Mouse (Mus musculus) intestine, embryonic 14.5 days (tissue): Measurements from ENCODE around the gene Ube2e1. TPM values are rescaled to one million over a fixed set of nuclear protein-coding genes. Genes with fewer than 3 reads are reported as not detected.

Experiments
- ATAC-seq: fragments of 200-750 bp; cut with Nextera tagmentation; replicated peaks from 2 replicates; pipeline ENCODE4 v1.8.0; 2017; ENCODE audit warnings: low read depth, moderate number of reproducible peaks, moderate TSS enrichment, moderate library complexity; ENCODE audit not compliant: low FRiP score, low TSS enrichment
- DNase-seq: peaks from one replicate; pipeline ENCODE4 v3.0.0-alpha.2; 2018; ENCODE audit warnings: low spot score
- H3K27ac ChIP-seq: fragments of 300-500 bp; sonication (generic); 2 replicates; pipeline ENCODE4 v1.5.1; 2014; ENCODE audit warnings: low read depth, mild to moderate bottlenecking, control low read depth
- H3K27me3 ChIP-seq: fragments of 300-500 bp; sonication (generic); replicated peaks from 2 replicates; pipeline ENCODE4 v1.6.1; 2014; ENCODE audit warnings: low read length, control low read depth; ENCODE audit not compliant: control insufficient read depth, insufficient read depth
- H3K36me3 ChIP-seq: fragments of 300-500 bp; sonication (generic); 2 replicates; pipeline ENCODE4 v1.6.1; 2014; ENCODE audit warnings: low read length, control low read depth; ENCODE audit not compliant: control insufficient read depth, insufficient read depth
- H3K4me1 ChIP-seq: fragments of 300-500 bp; sonication (generic); replicated peaks from 2 replicates; pipeline ENCODE4 v1.6.1; 2014; ENCODE audit warnings: low read length, control low read depth, mixed read lengths; ENCODE audit not compliant: control insufficient read depth, insufficient read depth
- H3K4me2 ChIP-seq: fragments of 300-500 bp; sonication (generic); 2 replicates; pipeline ENCODE4 v1.6.1; 2014; ENCODE audit warnings: low read length
- H3K4me3 ChIP-seq: fragments of 300-500 bp; sonication (generic); 2 replicates; pipeline ENCODE4 v1.5.1; 2014; ENCODE audit warnings: low read depth, low read length, control low read depth, mixed read lengths
- H3K9ac ChIP-seq: fragments of 300-500 bp; sonication (generic); 2 replicates; pipeline ENCODE4 v1.6.1; 2014; ENCODE audit warnings: mild to moderate bottlenecking, low read length
- H3K9me3 ChIP-seq: fragments of 300-500 bp; sonication (generic); 2 replicates; pipeline ENCODE4 v1.6.1; 2016; ENCODE audit warnings: low read length, control low read depth; ENCODE audit not compliant: control insufficient read depth
- WGBS: fragments of 180-500 bp; shearing (Covaris S2); extraction: QIAGEN DNeasy Blood & Tissue Kit; methylation state at CpG from one replicate; pipeline ENCODE4 v1.1.7; 2014; 5-methylcytosine and 5-hydroxymethylcytosine counted together
- polyA plus RNA-seq: library from polyadenylated mRNA; unstranded; fragments of >200 nt; fragmentation: Nextera tagmentation; extraction: Ambion mirVana; gene quantifications from 2 replicates; pipeline ENCODE4 v1.2.1, GENCODE M21; 2014

The Ube2e1 gene
- polyA plus RNA-seq, 1 experiment from 2014 or later = 46.4 TPM

GRCm38 (mm10) chr14:18233981-18234960, 97.4 kb downstream of the Ube2e1 start:
- H3K27ac ChIP-seq = no peak overlapping the region
- no peaks in the 10 kb centered on the region for H3K4me1 ChIP-seq
- no peaks in the 10 kb centered on the region for H3K27me3 ChIP-seq
- ATAC-seq (no peak), DNase-seq (no peak)
- no peak overlapping the region for H3K4me2 ChIP-seq
- H3K9me3 ChIP-seq = no peaks in the 10 kb centered on the region
- H3K36me3 ChIP-seq = no peaks in the 10 kb centered on the region
- no peak overlapping the region for H3K4me3 ChIP-seq
- WGBS = 53% methylated on average over 5 of the region's 5 CpGs
- no peak overlapping the region for H3K9ac ChIP-seq

- ATAC-seq = no peak
- Histone ChIP-seq H3K4me1 (no peaks in the 10 kb centered on the region), H3K27me3 (no peaks in the 10 kb centered on the region), H3K36me3 (no peaks in the 10 kb centered on the region), H3K4me3 (no peak overlapping the region), H3K27ac (no peak overlapping the region), H3K4me2 (no peak overlapping the region), H3K9me3 (no peaks in the 10 kb centered on the region), H3K9ac (no peak overlapping the region)
- 86% methylated on average over 2 of the region's 2 CpGs for WGBS
- no peak for DNase-seq
Observed at GRCm38 (mm10) chr14:18233076-18233475, 98.6 kb downstream of the Ube2e1 start.

Other genes with a start within 250 kb of the Ube2e1 start
- gene Nr1d2, start 92.7 kb downstream of the Ube2e1 start, polyA plus RNA-seq = 8.8 and 8.9 TPM in 2 replicates
- gene Nkiras1, start 60.7 kb downstream of the Ube2e1 start, polyA plus RNA-seq = 12.7 and 13.3 TPM in 2 replicates
- gene Rpl15, start 60.5 kb downstream of the Ube2e1 start, polyA plus RNA-seq = 533 and 537 TPM in 2 replicates